Mouse (Mus musculus) cerebellum, adult 2 months (tissue): ENCODE measurements around the gene Irgq.

Experiments used
- CTCF ChIP-seq: fragments of 200-500 bp; IDR thresholded peaks from 2 replicates; pipeline ENCODE4 v1.5.1; 2011; ENCODE audit warnings: low read depth, mild to moderate bottlenecking, control low read depth, low read length, moderate library complexity, borderline replicate concordance; ENCODE audit not compliant: insufficient read depth
- POLR2A ChIP-seq: fragments of 200-500 bp; IDR thresholded peaks from 2 replicates; pipeline ENCODE4 v1.6.1; 2011; ENCODE audit warnings: low read length, control low read depth, borderline replicate concordance; ENCODE audit not compliant: insufficient read depth

DNA sequence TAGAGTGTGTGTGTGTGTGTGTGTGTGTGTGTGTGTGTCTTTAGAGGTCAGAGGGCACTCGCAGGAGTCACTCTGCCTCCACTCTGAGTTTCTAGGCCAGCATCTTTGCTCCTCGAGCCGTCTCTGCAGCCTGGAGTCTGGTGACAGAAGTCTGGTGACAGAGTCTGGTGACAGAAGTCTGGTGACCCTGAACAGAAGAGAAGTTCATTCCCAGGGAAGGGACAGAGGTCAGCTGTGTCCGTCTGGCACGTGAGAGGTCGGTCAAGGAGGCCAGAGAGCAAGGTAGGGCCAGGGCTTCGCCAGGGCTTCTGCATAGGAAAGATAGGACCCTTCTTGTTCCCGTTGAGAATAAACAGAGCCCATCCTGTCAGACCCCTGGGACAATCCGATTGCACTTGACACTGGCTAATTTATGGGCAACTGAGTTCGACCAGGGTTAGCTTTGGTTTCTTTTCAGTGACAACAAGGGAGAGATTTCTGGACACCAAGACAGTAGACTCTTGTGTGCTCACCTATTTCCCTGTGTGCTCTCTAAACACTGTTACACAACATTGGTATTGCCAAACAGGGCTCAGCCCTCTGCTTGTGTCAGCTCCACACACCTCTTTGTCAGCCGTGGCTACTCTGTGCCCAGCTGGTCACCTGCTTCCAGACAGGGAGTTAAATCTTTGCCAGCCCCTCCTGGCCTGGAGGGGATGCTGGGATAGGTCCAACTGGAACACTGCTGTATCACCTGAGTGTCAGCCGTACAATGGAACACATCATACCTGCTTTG is 21.7 kb downstream of the Irgq start:
- TF ChIP-seq POLR2A (no peak), CTCF (no peak)
